Mouse (Mus musculus): ENCODE measurements at regions not wholly inside any gene's neighbourhood (a gene's known extent, or its start where the extent isn't known, plus 50 kb on each side); places are given as distances from the start of the nearest gene placed in this dataset.

DNA sequence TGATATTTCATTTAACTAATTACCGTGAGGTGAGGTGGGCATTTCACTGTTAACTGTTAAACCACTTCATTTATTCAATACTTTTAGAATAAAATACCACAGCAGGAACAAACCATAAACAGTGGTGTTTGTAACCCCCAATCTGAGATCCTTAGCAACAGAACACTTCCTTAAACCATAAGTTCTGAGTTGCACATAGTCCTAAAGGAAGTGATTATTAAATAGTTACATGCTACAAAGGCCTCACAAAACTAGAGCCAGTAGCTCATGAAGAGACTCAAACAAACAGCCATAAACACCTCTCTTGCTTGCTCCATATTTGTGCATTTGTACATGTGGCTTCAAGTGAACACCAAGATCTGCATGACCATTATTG lies 222.5 kb upstream of the Mmadhc start:
- Histone ChIP-seq H3K27me3 (ENCODE audit: control insufficient read depth, insufficient read depth, insufficient read length) (no peaks in the 10 kb centered on the region), H3ac (ENCODE audit: control insufficient read depth, insufficient read length) (no peak overlapping the region), H3K79me2 (ENCODE audit: control insufficient read depth, insufficient read depth) (no peaks in the 10 kb centered on the region), H3K4me2 (ENCODE audit: low read depth) (no peak overlapping the region), H3K36me3 (ENCODE audit: control insufficient read depth, insufficient read depth) (no peaks in the 10 kb centered on the region), H3K4me3 (no peak overlapping the region)
- TF ChIP-seq POLR2A (IDR thresholded peaks at IDR 0.05; ENCODE audit: insufficient read length, low read depth) (no peak), SRF (IDR thresholded peaks at IDR 0.05; ENCODE audit: control insufficient read depth, insufficient read length, low read depth) (no peak), CEBPB (IDR thresholded peaks at IDR 0.05; ENCODE audit: insufficient read depth, poor library complexity, severe bottlenecking) (no peak), REST (IDR thresholded peaks at IDR 0.05; ENCODE audit: insufficient read depth, insufficient read length) (no peak), E2F4 (IDR thresholded peaks at IDR 0.05; ENCODE audit: insufficient read depth) (no peak), TCF12 (IDR thresholded peaks at IDR 0.05; ENCODE audit: insufficient read depth, poor library complexity, severe bottlenecking) (no peak), MAX (IDR thresholded peaks at IDR 0.05; ENCODE audit: low read depth) (no peak), POLR2AphosphoS2 (IDR thresholded peaks at IDR 0.05; ENCODE audit: insufficient read length, low read depth) (no peak), MYOG (IDR thresholded peaks at IDR 0.05; ENCODE audit: control insufficient read depth in 1 of 3, insufficient read depth in 1 of 3, insufficient read length in 2 of 3, low read depth in 2 of 3) (no peak), USF1 (IDR thresholded peaks at IDR 0.05; ENCODE audit: low read depth) (no peak), TCF3 (IDR thresholded peaks at IDR 0.05; ENCODE audit: insufficient read length, low read depth) (no peak), MYOD1 (IDR thresholded peaks at IDR 0.05; ENCODE audit: control insufficient read depth in 1 of 3, insufficient read length in 2 of 3, low read depth in 2 of 3) (no peak)

DNA sequence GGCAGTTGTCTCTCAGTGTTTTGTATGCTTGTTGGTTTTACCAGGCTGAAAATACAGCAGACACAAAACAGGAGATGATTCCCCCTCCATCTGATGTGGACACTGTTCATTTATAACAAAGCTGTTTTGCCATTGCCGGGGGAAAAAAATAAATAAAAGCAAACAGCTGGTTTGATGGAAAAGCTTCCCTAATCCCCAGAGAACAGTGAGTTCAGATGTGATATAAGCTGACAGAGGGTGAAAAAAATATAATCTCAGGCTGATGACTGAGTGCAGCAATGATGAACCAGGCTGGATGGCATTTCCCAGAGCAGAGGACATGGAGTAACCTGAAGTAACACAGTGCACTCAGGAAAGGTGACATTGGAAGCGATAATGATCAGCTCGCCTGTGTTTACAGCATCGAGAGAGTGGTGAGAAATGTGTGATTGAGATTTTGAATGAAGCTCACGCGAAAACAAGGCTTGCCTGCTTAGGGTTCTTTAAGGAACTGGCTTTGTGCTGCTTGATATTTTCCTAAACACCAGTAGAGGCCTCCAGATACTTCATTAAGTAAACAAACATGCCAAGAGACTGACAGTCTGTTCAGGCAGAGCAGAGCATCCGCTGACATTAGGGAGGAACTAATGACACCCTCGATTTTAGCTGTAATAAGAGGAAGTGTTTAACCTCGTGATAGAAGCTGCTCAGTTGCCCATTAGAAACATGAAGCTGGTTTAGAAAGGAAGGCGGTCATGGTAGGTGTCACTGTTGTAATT lies 221.9 kb upstream of the Mmadhc start:
- Histone ChIP-seq H3K4me2 (ENCODE audit: low read depth) (no peak overlapping the region), H3K27me3 (ENCODE audit: control insufficient read depth, insufficient read depth, insufficient read length) (no peaks in the 10 kb centered on the region), H3K79me2 (ENCODE audit: control insufficient read depth, insufficient read depth) (no peaks in the 10 kb centered on the region), H3K36me3 (ENCODE audit: control insufficient read depth, insufficient read depth) (no peaks in the 10 kb centered on the region), H3ac (ENCODE audit: control insufficient read depth, insufficient read length) (no peak overlapping the region), H3K4me3 (no peak overlapping the region)
- TF ChIP-seq SRF (IDR thresholded peaks at IDR 0.05; ENCODE audit: control insufficient read depth, insufficient read length, low read depth) (no peak), TCF3 (IDR thresholded peaks at IDR 0.05; ENCODE audit: insufficient read length, low read depth) (no peak), MYOD1 (IDR thresholded peaks at IDR 0.05; ENCODE audit: control insufficient read depth in 1 of 3, insufficient read length in 2 of 3, low read depth in 2 of 3) (no peak), CEBPB (IDR thresholded peaks at IDR 0.05; ENCODE audit: insufficient read depth, poor library complexity, severe bottlenecking) (no peak), REST (IDR thresholded peaks at IDR 0.05; ENCODE audit: insufficient read depth, insufficient read length) (no peak), POLR2AphosphoS2 (IDR thresholded peaks at IDR 0.05; ENCODE audit: insufficient read length, low read depth) (no peak), USF1 (IDR thresholded peaks at IDR 0.05; ENCODE audit: low read depth) (no peak), E2F4 (IDR thresholded peaks at IDR 0.05; ENCODE audit: insufficient read depth) (no peak), MYOG (IDR thresholded peaks at IDR 0.05; ENCODE audit: control insufficient read depth in 1 of 3, insufficient read depth in 1 of 3, insufficient read length in 2 of 3, low read depth in 2 of 3) (no peak), POLR2A (IDR thresholded peaks at IDR 0.05; ENCODE audit: insufficient read length, low read depth) (no peak), TCF12 (IDR thresholded peaks at IDR 0.05; ENCODE audit: insufficient read depth, poor library complexity, severe bottlenecking) (no peak), MAX (IDR thresholded peaks at IDR 0.05; ENCODE audit: low read depth) (no peak)

DNA sequence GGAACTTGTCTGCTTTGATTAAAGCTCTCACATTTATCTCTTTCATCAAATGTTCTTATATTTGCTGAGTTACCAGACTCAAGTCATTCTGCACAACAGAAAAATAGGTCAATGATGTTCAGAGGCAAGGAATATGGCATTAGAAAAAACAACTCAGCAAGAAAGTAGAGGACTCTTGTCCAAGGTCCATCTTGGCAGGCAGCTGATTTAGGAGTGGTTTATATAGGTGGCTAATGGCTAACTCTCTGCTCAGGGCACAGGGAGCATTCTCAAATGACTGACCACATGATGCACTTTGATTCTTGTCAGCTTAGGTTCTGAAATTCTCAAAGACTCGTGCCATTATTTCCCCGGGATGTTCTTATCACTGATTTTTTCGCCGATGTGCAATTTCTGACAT lies 216.7 kb upstream of the Mmadhc start:
- Histone ChIP-seq H3K27me3 (ENCODE audit: control insufficient read depth, insufficient read depth, insufficient read length) (no peaks in the 10 kb centered on the region), H3K4me2 (ENCODE audit: low read depth) (no peak overlapping the region), H3K4me3 (no peak overlapping the region), H3ac (ENCODE audit: control insufficient read depth, insufficient read length) (no peak overlapping the region), H3K36me3 (ENCODE audit: control insufficient read depth, insufficient read depth) (no peaks in the 10 kb centered on the region), H3K79me2 (ENCODE audit: control insufficient read depth, insufficient read depth) (no peaks in the 10 kb centered on the region)
- TF ChIP-seq USF1 (IDR thresholded peaks at IDR 0.05; ENCODE audit: low read depth) (no peak), POLR2AphosphoS2 (IDR thresholded peaks at IDR 0.05; ENCODE audit: insufficient read length, low read depth) (no peak), REST (IDR thresholded peaks at IDR 0.05; ENCODE audit: insufficient read depth, insufficient read length) (no peak), TCF3 (IDR thresholded peaks at IDR 0.05; ENCODE audit: insufficient read length, low read depth) (no peak), TCF12 (IDR thresholded peaks at IDR 0.05; ENCODE audit: insufficient read depth, poor library complexity, severe bottlenecking) (no peak), E2F4 (IDR thresholded peaks at IDR 0.05; ENCODE audit: insufficient read depth) (no peak), CEBPB (IDR thresholded peaks at IDR 0.05; ENCODE audit: insufficient read depth, poor library complexity, severe bottlenecking) (no peak), MYOD1 (IDR thresholded peaks at IDR 0.05; ENCODE audit: control insufficient read depth in 1 of 3, insufficient read length in 2 of 3, low read depth in 2 of 3) (no peak), SRF (IDR thresholded peaks at IDR 0.05; ENCODE audit: control insufficient read depth, insufficient read length, low read depth) (no peak), MYOG (IDR thresholded peaks at IDR 0.05; ENCODE audit: control insufficient read depth in 1 of 3, insufficient read depth in 1 of 3, insufficient read length in 2 of 3, low read depth in 2 of 3) (no peak), MAX (IDR thresholded peaks at IDR 0.05; ENCODE audit: low read depth) (no peak), POLR2A (IDR thresholded peaks at IDR 0.05; ENCODE audit: insufficient read length, low read depth) (no peak)

DNA sequence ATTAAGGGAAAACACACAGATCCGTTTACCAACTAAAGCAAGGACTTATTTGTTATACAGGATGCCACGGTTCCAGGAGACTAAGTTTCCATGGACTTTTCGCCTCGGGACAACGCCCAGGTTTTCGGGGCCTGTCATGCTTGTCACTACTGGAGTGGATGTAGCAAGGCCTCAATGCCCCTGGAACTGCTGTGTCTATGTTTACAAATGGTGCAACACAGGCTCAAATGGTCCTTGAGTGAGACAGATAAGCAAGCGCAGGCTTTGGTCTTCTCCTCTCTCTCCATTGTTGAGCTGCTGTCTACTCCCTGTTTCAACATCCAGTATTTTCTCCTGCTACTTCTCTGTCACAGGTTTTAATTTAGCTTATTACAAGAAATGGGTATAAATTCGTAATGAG lies 202.1 kb upstream of the Mmadhc start:
- no peak for TF ChIP-seq E2F4 (IDR thresholded peaks at IDR 0.05; ENCODE audit: insufficient read depth)
- no peak for TF ChIP-seq POLR2AphosphoS2 (IDR thresholded peaks at IDR 0.05; ENCODE audit: insufficient read length, low read depth)
- no peak for TF ChIP-seq MYOG (IDR thresholded peaks at IDR 0.05; ENCODE audit: control insufficient read depth in 1 of 3, insufficient read depth in 1 of 3, insufficient read length in 2 of 3, low read depth in 2 of 3)
- no peak for TF ChIP-seq TCF12 (IDR thresholded peaks at IDR 0.05; ENCODE audit: insufficient read depth, poor library complexity, severe bottlenecking)
- TF ChIP-seq CEBPB (IDR thresholded peaks at IDR 0.05; ENCODE audit: insufficient read depth, poor library complexity, severe bottlenecking), result no peak
- TF ChIP-seq POLR2A (IDR thresholded peaks at IDR 0.05; ENCODE audit: insufficient read length, low read depth), result no peak
- H3K4me3 ChIP-seq, result no peak overlapping the region
- H3K79me2 ChIP-seq (ENCODE audit: control insufficient read depth, insufficient read depth), result no peaks in the 10 kb centered on the region
- no peaks in the 10 kb centered on the region for H3K36me3 ChIP-seq (ENCODE audit: control insufficient read depth, insufficient read depth)
- H3ac ChIP-seq (ENCODE audit: control insufficient read depth, insufficient read length), result no peak overlapping the region
- H3K4me2 ChIP-seq (ENCODE audit: low read depth), result no peak overlapping the region
- H3K27me3 ChIP-seq (ENCODE audit: control insufficient read depth, insufficient read depth, insufficient read length), result no peaks in the 10 kb centered on the region

Measured in myocyte (in vitro differentiated cells).